Mouse (Mus musculus) brain, embryonic 14.5 days (tissue): ENCODE data around the gene Tinf2.

ENCODE experiments used
- CTCF ChIP-seq: fragments of 200-500 bp; IDR thresholded peaks from 2 replicates; pipeline ENCODE4 v1.5.1; 2012; ENCODE audit warnings: inconsistent platforms, mild to moderate bottlenecking, moderate library complexity, borderline replicate concordance; ENCODE audit not compliant: insufficient read depth, insufficient read length; ENCODE audit errors: extremely low read depth
- POLR2A ChIP-seq: fragments of 200-500 bp; IDR thresholded peaks from 2 replicates; pipeline ENCODE4 v1.6.1; 2012; ENCODE audit warnings: mild to moderate bottlenecking, inconsistent platforms, borderline replicate concordance; ENCODE audit not compliant: poor library complexity, insufficient read depth, insufficient read length, severe bottlenecking; ENCODE audit errors: extremely low read depth

- TF ChIP-seq POLR2A: no peak
- TF ChIP-seq CTCF: no peak
Observed at GRCm38 (mm10) chr14:55642679-55643059, 39.0 kb downstream of the Tinf2 start.
